ENCODE assay signal across 1 mouse cellular context in the genomic region with DNA sequence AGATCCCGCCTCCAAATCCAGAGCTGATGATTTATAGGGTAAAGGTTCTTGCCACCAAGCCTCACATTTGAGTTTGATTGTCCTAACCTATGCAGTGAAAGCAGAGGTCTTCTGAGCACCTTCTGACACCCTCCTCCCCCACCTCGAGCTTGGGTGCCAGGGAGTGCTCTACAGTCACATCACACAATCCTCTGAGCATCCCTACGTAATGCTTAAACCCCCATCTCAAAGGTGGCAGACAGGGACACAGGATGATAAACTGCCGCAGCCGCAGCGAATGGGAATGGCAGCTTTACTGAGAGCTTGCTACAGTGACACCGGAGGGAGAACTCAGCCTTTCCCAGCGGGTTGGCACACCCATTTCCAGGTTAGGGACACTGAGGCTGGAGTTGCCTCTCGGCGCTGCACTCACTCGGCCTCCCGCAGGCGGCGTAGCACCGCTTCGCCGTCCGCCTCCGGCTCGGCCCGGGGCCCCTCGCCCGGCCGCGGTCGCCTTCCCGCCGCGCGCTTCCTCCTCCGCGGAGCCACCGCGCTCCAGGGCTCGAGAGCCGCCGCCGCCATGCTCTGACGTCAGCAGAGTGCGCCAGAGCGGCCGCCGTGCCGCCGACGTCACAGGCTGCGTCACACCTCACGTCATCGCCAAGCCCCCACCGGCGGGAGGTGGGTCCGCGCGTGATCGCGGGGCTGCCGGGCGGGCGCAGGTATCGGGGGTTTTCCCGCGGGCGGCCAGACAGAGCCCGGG.
A peak's percentile ranks its signal among the peaks of the same experiment; 100 is the strongest.
TF ChIP-seq lines count a peak whose summit lies in the region.

A gene (minus strand): TSS at position 578 of the 742 bp plus-strand sequence.
A gene (plus strand): TSS at position 621 of the 742 bp plus-strand sequence.

TF ChIP-seq in CH12.LX, 34 proteins besides CTCF, POLR2A, EP300 and RAD21 (continued from another document):
- TF ChIP-seq POLR2AphosphoS2 (IDR thresholded peaks at IDR 0.05; ENCODE audit: low read depth, low read length) (no peak), CHD2 (IDR thresholded peaks at IDR 0.05; ENCODE audit: low read length) (no peak), CHD1 (IDR thresholded peaks at IDR 0.05; ENCODE audit: low read depth, low read length) (no peak), JUND (conservative IDR thresholded peaks at IDR 0.05; ENCODE audit: low read depth, low read length) (no peak), PAX5 (IDR thresholded peaks at IDR 0.05; ENCODE audit: low read length) (no peak), MAZ (IDR thresholded peaks at IDR 0.05; ENCODE audit: low read depth, low read length) (peak; percentile 81), MXI1 (IDR thresholded peaks at IDR 0.05; ENCODE audit: low read depth, low read length) (peak; percentile 54; the same call in 1 of the 2 replicates), RCOR1 (conservative IDR thresholded peaks at IDR 0.05; ENCODE audit: low read depth, low read length) (no peak), HCFC1 (IDR thresholded peaks at IDR 0.05; ENCODE audit: low read depth, low read length) (peak; percentile 83), IRF4 (IDR thresholded peaks at IDR 0.05; ENCODE audit: low read depth, low read length) (peak; percentile 60; the same call in 1 of the 2 replicates), MYC (IDR thresholded peaks at IDR 0.05; ENCODE audit: low read depth, low read length) (no peak), UBTF (IDR thresholded peaks at IDR 0.05; ENCODE audit: low read depth, low read length) (no peak), MEF2A (IDR thresholded peaks at IDR 0.05; ENCODE audit: borderline replicate concordance, low read depth, low read length) (peak; percentile 68), BHLHE40 (IDR thresholded peaks at IDR 0.05; ENCODE audit: low read depth, low read length) (peak; percentile 76), USF1 (IDR thresholded peaks at IDR 0.05; ENCODE audit: low read depth, low read length) (no peak), NELFE (IDR thresholded peaks at IDR 0.05; ENCODE audit: low read depth, low read length) (peak; percentile 72), ETS1 (conservative IDR thresholded peaks at IDR 0.05; ENCODE audit: low read depth, low read length) (peak; percentile 36), ZMIZ1 (IDR thresholded peaks at IDR 0.05; ENCODE audit: low read depth, low read length) (peak; percentile 58), ZKSCAN1 (IDR thresholded peaks at IDR 0.05; ENCODE audit: borderline replicate concordance, low read depth, low read length) (no peak), JUN (IDR thresholded peaks at IDR 0.05; ENCODE audit: insufficient read depth, low read depth, low read length) (no peak), E2F4 (IDR thresholded peaks at IDR 0.05; ENCODE audit: insufficient replicate concordance, low read depth, low read length) (no peak), NRF1 (IDR thresholded peaks at IDR 0.05; ENCODE audit: low read depth, low read length) (peak; percentile 61), ELF1 (IDR thresholded peaks at IDR 0.05; ENCODE audit: low read depth, low read length) (peak; percentile 73), GABPA (IDR thresholded peaks at IDR 0.05; ENCODE audit: insufficient replicate concordance, low read depth, low read length) (peak; percentile 99), ZC3H11A (IDR thresholded peaks at IDR 0.05; ENCODE audit: low read depth, low read length) (no peak), USF2 (conservative IDR thresholded peaks at IDR 0.05; ENCODE audit: low read depth, low read length) (no peak), SMC3 (IDR thresholded peaks at IDR 0.05; ENCODE audit: low read depth, low read length) (no peak), SIN3A (IDR thresholded peaks at IDR 0.05; ENCODE audit: low read length) (peak; percentile 81), TCF12 (IDR thresholded peaks at IDR 0.05; ENCODE audit: low read depth, low read length) (peak; percentile 70; the same call in 1 of the 2 replicates), MAX (IDR thresholded peaks at IDR 0.05; ENCODE audit: low read length) (no peak; the same call in 1 of the 2 replicates), TBP (conservative IDR thresholded peaks at IDR 0.05; ENCODE audit: low read depth, low read length) (no peak), ZNF384 (IDR thresholded peaks at IDR 0.05; ENCODE audit: low read depth, low read length) (no peak)
TF ChIP-seq in CH12.LX: peak in this region for 15.
